Mouse (Mus musculus) kidney, postnatal 25 days (tissue): ENCODE measurements at regions not wholly inside any gene's neighbourhood (a gene's known extent, or its start where the extent isn't known, plus 50 kb on each side); places are given as distances from the start of the nearest gene placed in this dataset.

Experiments
- DNase-seq, 2 experiments: peaks; one replicate each; pipeline ENCODE4 v3.0.0; 2021; ENCODE audit warnings: mixed read lengths in 2 of 2

DNA sequence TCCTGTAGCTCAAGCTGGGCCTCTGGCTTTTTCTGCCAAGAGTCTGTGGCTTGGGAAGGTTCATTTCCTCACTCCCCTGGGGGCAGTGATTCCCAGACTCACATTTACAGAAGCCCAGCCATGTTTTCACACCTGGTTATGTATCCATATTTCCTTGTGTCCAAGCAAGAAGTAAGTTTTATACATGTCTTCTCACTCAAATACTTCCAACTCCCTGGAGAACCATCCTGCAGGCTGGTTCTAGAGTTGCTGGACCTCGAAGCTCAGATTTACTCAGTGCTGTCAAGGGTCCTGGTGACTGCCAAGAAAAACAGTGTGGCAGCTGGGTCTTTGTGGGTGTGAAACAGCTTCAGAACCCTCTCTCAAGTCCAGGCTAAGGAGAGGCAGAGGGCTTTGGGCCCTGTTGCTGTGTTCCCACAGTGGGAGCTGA lies 537.6 kb upstream of the Nrp1 start:
- no peak for DNase-seq

DNA sequence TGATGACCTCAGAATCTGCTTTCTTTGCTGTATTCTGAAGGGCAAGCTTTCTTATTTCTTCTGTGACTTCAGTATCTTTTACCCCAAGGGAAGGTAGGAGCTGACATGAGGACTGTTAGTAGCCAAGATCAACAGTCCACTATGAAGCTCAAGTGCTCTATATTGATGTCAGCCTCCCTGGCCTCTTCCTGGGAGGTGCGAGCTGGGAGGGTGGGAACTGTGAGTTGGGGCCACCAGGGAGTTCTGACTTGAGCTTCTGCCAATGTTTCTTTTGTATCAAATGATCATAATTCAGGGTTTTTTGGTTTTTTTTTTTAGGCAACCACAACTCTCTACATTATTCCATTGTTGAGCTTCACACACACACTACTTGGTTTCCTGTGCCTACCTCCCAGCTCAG lies 536.8 kb upstream of the Nrp1 start:
- no peak for DNase-seq

DNA sequence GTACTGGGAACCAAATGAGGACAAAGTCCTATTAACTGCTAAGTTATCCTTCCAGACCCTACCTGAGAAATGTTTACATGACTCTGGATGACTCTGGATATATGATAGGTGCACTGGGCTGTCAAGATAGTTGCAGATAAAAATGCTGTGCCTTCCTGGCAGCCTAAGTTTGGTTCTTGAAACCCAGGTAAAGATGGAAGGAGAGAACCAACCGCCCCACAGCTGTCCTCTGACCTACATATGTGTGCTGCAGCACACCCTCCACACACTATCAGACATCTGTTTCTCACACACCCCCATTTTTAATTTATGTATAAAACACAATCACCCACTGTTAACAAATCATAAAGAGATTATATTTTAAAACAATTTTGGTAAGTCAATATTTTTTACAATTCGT lies 533.4 kb upstream of the Nrp1 start:
- no peak for DNase-seq

DNA sequence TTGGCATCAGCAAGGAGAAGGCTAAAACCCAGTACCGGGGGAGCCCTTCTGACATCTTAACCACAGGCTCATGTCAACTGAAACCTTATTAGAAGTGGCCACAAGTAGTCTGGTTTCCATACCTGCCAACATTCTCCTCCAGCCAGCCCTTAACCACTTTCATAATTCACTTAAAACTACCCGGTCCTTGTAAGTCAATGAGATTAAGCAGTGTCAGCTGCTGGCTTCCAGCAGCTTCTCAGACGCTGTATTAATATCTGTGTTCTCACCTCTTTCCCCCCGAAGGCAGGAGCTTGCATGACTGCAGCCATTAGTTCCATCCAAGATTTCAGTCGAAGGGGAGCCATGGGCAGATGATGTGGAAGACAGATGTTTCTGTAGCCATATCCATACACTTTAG lies 530.6 kb upstream of the Nrp1 start:
- DNase-seq: no peak

DNA sequence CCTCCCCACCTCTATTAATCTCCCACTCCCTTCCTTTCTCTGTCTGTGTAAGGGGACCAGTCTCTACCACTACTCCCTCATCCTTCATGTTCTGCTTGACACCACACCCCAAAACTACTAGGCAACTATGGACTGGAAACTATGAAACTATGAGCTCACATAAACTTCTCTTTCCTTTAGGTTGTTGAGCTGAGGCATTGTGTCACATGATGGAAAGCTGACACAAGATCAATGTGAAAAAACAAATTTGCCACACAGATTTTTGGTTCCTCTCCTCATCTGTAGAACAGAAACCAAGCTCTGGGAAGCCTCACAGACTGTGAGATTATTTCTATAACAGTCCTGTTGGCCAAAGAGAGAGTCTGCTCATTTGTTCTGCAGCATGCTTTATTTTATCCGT lies 528.7 kb upstream of the Nrp1 start:
- no peak for DNase-seq

DNA sequence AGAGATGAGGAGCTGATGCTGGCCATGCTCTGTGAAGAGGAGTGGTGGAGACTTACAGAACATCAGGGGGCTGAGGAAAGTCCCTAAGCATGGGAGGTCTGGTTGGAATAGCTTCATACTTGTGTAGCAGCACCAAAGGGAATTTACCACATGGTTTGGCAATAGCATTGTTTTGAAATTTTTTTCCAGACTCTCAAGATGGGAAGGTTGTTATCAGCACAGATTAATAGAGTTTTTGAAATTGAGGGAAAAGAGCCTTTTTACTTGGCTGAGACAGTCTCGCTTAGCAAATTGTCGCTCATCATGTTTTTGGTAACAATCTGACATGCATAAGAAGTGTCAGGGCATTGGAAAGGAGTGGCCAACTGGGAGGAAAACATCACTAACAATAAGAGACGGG lies 524.4 kb upstream of the Nrp1 start:
- DNase-seq: no peak

DNA sequence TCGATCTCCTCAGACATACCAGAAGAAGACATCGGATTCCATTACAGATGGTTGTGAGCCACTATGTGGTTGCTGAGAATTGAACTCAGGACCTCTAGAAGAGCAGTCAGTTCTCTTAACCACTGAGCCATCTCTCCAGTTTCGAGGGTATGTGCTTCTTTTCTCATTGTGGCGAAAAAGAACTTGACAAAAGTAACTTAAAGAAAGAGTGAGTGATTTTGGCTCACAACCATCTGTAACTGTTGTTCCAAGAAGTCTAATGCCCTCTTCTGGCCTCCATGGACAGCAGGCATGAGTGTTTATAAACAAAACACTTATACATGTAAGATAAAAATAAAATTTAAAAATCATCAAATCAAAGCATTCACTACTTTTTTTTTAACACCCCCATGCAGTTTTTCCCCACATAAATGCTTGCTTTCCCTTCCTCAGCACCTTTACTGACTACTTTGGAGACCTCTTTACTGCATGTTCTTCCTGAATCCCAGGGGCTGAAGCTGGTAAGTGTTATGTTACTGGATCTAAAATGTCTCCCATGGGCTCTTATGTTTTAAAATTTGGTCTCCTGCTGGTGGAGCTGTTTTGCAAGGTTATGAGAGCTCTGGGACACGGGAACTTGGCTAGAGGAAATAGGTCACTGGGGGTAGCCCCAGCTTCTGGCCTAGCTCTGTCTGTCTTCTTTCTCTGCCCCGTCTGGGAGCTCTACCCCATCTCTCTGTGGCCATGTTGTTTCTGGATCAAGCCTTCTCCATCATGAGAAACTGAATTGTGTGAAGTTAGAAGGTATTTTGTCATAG lies 521.8 kb upstream of the Nrp1 start:
- no peak for DNase-seq

DNA sequence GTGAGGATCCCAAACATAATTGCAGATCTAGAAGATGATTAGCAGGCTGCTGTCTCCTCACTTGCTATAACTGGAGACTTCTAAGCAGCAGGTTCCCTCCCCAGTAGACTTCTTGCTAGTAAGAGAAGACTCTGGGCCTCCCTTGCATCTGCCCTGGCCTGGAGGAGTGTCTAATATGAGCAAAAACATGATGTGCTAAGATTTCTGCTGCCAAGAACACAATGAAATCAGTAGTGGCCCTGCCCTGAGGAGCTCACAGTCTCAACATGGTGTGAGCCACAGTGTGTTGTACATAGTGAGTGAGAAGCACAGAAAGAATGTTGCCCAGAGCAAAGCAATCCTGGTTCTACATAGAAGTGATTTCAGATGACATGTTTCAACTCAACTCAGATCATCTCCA lies 520.1 kb upstream of the Nrp1 start:
- DNase-seq: no peak

DNA sequence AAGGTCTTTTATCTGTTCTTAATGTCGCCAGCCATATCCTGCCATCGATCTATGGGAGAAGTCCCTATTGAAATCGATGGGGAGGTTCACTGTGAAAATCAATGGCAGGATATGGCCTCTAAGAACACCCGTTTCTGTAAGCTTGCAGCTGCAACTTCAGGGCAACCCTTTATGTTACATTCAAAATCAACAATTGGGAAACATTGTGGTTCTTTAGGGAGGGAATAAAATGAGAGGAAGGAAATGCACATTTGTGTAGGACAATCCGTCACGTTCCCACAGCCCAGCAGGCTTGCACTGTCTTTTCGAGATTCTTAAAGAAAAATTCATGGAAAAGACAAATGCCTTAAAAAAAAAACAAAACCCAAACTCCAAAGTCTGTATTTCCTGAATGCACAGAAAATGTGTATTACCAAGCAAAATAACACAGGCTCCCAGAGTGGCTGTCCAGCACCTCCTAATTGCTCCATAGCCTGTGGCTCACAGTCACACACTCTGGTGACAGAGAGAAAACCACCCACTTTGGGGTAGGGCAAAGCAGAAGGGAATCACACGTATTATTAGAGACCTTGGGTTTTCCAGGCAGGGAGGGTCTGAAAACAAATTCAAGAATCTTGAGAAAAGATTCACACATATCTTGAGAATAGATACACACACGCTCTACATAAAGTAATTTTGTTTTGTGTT lies 510.9 kb upstream of the Nrp1 start:
- DNase-seq: no peak

DNA sequence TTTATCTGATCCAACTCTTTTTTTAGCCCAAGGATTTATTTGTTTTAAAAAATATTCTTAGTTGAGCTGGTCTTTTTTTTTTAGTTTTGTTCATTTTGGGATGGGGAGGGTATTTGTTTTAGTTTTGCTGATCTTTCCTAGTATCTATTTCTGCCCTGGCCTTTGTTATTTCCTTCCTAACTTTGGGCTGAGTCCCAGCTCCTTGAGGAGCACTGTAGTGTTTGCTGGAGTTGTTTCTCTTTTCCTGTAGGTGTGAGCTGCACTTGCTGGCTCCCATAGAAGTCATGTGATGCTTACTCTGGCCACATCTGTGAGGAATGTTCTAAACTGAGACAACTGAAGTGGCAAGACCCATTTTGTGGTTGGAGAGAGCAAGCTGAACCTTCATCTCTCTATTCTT lies 508.5 kb upstream of the Nrp1 start:
- peak; percentile 26 to 50 for DNase-seq

DNA sequence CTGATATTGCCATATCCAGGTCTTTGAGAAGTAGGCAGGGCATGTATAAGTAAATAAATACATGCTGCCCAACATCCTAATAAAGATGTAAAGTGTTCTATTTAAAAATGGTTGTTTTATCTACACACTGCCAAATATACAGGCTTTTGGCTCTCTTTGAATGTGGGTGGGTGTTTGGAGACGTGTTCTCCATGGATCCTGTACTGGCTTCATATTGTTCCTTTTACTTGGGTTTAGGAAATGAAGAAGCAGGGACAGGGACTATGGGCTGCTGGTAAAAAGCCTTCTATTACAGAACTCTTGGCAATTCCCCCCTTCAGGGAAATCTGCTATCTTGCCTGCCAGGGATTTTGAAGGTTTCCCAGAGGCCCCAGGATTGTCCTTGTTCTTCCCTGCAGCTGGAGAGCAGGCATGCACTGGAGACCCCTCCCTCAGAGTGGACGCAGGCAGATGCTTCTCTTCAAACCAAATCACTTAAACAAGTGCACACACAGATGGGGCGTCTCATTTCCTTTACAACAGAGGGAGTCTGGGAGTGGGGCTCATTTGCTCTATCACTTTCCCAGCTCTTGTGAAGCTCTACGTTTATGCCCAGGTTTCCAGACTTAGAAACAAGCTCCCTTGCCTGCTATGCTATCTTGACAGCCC lies 502.6 kb upstream of the Nrp1 start:
- DNase-seq: no peak

DNA sequence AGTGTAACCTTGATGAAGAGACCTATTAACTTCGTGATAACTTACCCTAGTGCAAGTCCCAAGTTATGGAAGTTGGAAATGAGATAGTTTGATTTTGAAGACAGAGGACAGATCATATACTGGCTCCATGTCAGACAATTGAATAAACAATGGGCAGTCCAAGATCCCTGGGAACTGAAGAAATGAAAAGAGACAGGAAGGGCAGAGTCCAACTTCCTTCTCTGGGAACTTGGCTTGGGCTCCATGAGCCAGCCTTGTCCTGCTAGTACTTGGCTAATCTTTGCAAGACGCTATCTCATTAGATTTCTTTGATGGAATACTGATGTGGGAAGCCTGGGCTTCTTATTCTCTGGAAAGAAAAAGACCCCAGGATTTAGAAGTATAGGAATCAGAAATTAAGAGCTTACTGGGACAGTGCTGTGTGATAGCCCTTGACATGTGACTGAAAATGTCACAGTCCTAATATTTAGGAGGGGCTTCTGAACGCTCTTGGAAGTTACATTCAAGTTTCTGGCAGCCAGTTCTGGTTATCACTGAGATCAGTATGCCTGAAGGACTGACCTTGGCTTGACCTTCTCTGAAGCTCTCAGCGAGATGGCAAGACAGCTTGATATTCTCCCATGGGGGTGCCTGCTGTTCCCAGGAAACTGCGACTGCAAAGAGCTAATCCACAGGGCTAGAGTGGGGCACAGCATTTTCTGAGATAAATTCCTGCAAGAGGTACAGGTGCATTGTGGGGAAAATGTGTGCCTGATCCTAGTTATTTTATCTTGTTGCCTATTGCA lies 501.9 kb upstream of the Nrp1 start:
- peak; percentile 16 to 49 for DNase-seq

DNA sequence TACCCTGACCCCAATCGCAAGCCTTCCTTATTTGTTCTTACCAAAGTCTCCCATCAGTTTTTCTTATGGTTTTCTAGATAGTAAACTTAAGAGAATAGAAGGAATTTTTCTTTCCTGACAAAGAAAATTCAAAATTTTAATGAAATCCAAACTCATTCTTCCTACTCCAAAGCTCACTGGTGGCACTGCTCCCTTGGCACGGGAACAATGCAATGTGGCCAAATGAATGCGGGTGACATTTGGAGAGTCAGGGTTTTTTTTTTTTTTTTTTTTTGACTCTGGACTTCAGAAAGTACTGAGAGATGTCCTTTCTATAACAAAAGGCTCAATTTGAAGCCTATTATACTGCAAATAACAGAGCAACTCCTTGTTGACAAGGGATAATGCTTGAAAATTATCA lies 499.4 kb upstream of the Nrp1 start:
- DNase-seq: peak in 1 of 2 experiments; percentile 6

DNA sequence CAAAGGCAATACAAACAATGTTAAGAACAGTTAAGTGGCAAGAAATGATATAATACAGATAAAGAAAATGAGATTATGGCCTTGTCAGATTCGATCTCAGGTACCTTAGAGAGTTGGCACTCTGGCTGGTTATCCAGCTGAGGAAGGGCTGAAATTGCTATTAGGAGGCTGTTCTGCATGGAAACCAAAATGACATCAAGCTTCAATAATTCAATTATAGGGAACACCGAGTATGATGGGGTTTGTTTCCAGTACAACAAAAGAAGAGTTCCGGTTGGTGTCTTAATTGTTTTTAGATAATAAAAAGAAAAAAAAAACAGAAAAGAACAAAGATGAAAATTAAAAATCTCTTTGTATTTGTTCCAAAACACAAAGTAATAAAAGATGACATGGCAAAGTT lies 498.0 kb upstream of the Nrp1 start:
- DNase-seq: no peak

DNA sequence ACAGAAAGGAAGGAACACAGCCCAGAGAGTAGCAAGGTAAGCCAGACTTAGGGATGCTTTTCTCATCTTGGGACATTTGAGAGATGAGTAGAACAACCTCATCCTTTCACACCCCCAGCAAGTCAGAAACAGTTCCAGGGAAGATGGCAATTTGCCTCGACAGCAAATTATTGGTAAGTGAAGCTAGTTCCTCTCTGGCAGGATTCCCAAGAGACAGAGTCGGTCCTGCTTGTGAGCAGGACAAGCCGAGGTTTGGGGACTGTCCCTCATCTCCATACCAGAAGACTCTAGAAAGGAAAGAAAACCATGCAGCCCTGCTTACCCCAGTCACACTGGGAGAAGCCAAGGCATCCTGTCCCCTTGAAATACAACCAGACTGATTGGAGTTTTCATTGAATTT lies 497.5 kb upstream of the Nrp1 start:
- peak in 1 of 2 experiments; percentile 27 for DNase-seq

DNA sequence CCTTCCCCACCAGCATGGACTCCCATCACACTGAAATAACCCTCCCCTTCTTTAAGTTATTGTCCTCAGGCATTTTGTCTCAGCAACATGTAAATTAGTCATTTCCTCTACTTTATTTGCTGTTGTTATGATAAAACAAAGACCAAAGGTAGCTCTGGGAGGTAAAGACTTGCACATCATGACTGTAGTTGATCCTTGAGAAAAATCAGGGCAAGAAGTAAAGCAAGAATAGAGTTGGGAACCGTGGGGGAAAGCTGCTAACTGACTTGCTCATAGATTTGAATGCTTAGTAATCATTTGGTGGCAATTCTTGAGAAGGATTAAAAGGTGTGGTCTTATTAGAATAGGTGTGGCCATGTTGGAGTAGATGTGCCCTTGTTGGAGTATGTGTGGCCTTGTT lies 473.8 kb upstream of the Nrp1 start:
- DNase-seq: no peak

DNA sequence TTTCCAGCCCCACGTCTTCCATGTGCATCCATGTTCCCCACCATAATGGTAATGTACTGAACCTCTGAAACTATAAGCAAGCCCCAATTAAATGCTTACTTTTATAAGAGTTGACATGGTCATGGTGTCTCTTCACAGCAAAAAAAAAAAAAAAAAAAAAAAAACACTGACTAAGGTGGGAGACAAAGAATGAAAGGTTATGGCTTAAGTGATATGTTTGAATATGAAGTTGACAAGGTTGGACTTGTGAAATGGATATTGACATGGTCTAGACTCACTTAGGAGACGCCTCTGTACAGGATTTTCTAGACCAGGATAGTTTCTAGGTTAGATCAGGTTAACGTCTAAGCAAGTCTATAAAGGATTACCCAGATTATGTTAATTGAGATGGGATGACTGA lies 473.2 kb upstream of the Nrp1 start:
- no peak for DNase-seq

DNA sequence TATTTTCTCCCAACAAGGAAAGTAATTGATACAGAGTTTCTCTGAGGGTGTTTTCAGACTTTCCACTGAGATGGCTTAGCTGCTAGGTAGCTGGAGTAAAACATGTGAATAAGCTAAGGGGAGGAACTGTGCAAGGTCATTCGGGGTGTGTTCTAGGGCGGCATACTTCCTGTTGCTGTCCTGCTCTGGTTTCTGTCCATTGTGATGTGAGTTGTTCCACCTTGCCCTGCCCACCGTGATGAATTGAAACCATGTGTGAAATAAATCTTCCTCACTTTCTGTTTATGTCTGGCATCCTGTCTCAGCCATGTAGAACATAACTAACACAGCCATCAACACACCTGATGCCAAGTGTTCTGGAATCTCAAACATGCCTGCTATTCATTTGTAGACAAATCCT lies 472.6 kb upstream of the Nrp1 start:
- DNase-seq: peak in 1 of 2 experiments; percentile 43

DNA sequence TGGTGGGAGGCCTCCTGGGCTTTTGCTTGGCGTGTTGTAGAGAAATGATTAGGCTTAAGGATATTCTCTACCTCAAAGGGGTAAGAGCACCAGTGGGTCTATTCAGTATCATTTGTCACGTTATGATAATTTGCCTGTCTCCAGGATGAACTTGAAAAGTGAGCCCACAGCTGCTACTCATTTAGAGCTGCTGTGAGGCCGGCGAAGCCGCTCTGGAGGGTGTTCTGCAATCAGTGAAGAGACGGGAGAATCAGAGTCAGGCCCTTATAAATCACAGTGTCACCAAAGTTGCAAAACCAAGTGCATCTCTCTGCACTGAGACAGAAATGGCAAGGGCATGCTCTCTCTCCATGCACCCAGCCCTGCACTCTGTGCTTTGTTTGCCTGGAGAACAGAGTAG lies 467.7 kb upstream of the Nrp1 start:
- DNase-seq: no peak

DNA sequence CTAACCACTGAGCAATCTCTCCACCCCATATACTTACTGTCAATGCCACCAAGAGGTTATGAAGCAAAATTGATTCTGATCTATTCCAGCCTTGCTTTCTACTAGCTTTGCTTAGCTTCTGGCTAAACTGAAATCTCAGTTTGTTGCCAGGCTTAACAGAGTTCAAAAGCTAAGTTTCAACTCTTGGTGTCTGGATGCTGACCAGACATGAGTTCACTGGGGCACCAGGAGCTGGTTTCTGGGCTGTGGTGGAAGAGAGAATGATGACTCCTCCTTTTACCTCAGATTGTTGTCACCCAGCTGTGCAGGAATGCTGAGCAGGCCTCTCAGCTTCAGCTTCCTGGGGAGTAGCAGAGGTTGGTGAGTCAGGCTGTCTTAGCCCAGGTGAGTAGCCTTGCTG lies 464.1 kb upstream of the Nrp1 start:
- DNase-seq: no peak

DNA sequence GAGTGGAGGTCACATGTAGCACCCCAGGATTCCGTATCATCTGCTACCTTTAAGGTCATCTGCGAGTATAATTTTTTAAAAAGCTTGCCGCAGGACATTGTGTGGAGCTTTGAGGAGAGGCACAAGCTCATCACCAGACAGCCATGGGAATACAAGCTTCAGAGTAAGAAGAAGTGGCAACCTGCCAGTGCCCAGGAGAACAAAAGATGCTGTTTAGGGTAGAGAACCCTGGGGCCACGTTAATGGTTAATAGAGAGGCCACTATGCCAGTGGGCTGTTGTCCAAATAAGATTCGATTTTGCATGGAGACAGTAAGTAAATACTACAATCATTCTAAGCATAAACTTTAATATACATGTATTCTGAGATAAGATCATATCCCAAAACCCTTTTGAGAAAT lies 450.0 kb upstream of the Nrp1 start:
- DNase-seq: peak; percentile 70 to 75

DNA sequence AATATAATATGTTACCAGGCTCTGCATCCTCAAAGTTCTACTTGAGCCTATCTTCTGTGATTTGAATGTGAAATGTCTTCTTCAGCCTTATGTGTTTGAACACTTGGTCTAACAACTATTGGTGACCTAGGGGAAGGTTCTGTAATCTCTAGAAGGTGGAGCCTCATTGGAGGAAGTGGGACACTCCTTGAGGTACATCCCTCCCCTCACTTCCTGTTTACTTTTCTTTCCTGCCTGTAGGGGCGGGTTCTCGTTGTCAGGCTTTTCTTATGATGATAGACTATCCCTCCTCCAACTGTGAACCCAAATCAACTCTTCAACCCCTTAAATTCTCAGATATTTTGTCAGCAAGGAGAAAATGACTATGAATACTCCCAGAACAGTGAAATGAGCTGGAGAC lies 448.8 kb upstream of the Nrp1 start:
- no peak for DNase-seq

DNA sequence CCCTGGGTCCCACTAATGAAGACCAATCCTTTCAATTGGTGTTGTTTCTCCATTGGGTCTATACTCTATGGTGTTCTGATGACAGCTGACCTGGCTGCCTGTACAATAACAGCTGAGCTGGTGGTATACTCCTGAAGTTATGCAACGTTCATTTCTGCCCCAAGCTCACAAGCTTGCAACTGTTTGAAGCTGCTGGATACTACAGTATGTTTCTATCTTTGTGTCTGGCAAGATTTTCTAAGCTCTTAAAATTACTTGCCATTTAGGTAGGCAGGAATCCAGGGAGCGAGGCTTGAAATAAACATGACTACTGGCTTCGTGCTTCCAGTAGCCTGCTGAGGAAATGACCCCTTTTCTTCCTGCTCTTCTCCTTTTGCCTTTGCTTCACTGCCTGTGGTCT lies 444.3 kb upstream of the Nrp1 start:
- no peak for DNase-seq
